Mouse (Mus musculus) heart, postnatal 0 days (tissue): ENCODE measurements around the gene Tnc.

Experiments used
- CTCF ChIP-seq: IDR thresholded peaks from 2 replicates; pipeline ENCODE4 v1.5.1; 2016; ENCODE audit warnings: antibody characterized with exemption, control low read depth, low read depth
- EP300 ChIP-seq: IDR thresholded peaks from 2 replicates; pipeline ENCODE4 v1.6.1; 2016; ENCODE audit warnings: antibody characterized with exemption, low read depth

DNA sequence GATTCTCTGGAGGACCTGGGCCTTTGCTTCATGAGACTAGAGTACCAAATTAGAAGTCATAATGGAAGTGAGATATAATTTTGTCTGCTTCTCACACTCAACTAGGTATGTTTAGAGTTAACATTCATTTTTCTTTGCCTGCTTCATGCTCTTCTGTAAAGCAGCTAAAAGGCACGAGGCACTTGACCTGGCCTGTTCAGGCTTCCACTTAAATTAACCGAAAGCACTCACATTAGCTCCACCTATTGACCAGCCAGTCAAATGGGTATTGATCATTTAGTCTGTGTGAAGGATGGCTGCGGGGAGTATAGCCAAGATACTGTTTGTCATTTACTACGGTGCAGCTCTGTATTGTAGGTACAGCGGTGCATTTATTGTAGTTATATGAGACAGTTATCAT, 103.0 kb downstream of the Tnc start:
- no peak for TF ChIP-seq CTCF
- no peak for TF ChIP-seq EP300
